Mouse (Mus musculus) MEL (cell line): Measurements from ENCODE around the gene Rdh16f2. TPM values are rescaled to one million over a fixed set of nuclear protein-coding genes. Genes with fewer than 3 reads are reported as not detected.

ENCODE experiments used
- DNase-seq: peaks from one replicate; pipeline ENCODE4 v3.0.0; 2011; ENCODE audit warnings: low read depth, low spot score
- H3K27ac ChIP-seq: 2 replicates; pipeline ENCODE4 v1.5.1; 2012; ENCODE audit warnings: low read depth, mild to moderate bottlenecking, control low read depth, low read length, moderate library complexity; ENCODE audit not compliant: control insufficient read depth
- H3K27me3 ChIP-seq, 2 experiments: fragments of 150-350 bp in 1 of 2; sonication (generic) in 1 of 2; 2 replicates each; pipeline ENCODE4 v1.6.1; 2012; ENCODE audit warnings: low read length in 2 of 2, mild to moderate bottlenecking in 2 of 2, improper control_type of control experiment in 1 of 2, moderate library complexity in 1 of 2; ENCODE audit not compliant: insufficient read depth in 2 of 2, control insufficient read depth in 1 of 2
- H3K36me3 ChIP-seq, 2 experiments: 2 replicates each; pipeline ENCODE4 v1.6.1; 2012 to 2014; ENCODE audit warnings: low read length in 2 of 2, improper control_type of control experiment in 1 of 2, inconsistent platforms in 1 of 2, mild to moderate bottlenecking in 1 of 2; ENCODE audit not compliant: insufficient read depth in 2 of 2, control insufficient read depth in 1 of 2
- H3K4me1 ChIP-seq, 2 experiments: fragments of 150-350 bp in 1 of 2; sonication (generic) in 1 of 2; 2 replicates each; pipeline ENCODE4 v1.6.1; 2012; ENCODE audit warnings: low read length in 2 of 2, improper control_type of control experiment in 1 of 2, mild to moderate bottlenecking in 1 of 2; ENCODE audit not compliant: insufficient read depth in 2 of 2, control insufficient read depth in 1 of 2
- H3K4me3 ChIP-seq, 2 experiments: fragments of 150-350 bp in 1 of 2; sonication (generic) in 1 of 2; 2 replicates each; pipeline ENCODE4 v1.5.1; 2012; ENCODE audit warnings: low read depth in 2 of 2, low read length in 2 of 2, mild to moderate bottlenecking in 2 of 2, moderate library complexity in 2 of 2, control low read depth in 1 of 2, improper control_type of control experiment in 1 of 2; ENCODE audit not compliant: control insufficient read depth in 1 of 2, insufficient read depth in 1 of 2
- H3K79me2 ChIP-seq: 2 replicates; pipeline ENCODE4 v1.6.1; 2012; ENCODE audit warnings: mild to moderate bottlenecking, low read length, moderate library complexity; ENCODE audit not compliant: control insufficient read depth, poor library complexity, insufficient read depth
- H3K9ac ChIP-seq: 2 replicates; pipeline ENCODE4 v1.6.1; 2012; ENCODE audit warnings: low read depth, mild to moderate bottlenecking, control low read depth, low read length, moderate library complexity; ENCODE audit not compliant: control insufficient read depth, poor library complexity, severe bottlenecking
- H3K9me3 ChIP-seq: fragments of 150-350 bp; sonication (generic); replicated peaks from 2 replicates; pipeline ENCODE4 v1.6.1; 2012; ENCODE audit warnings: mild to moderate bottlenecking, low read length, improper control_type of control experiment, moderate library complexity; ENCODE audit not compliant: insufficient read depth
- BHLHE40 ChIP-seq: IDR thresholded peaks from 2 replicates; pipeline ENCODE4 v1.6.1; 2012; ENCODE audit warnings: low read depth, mild to moderate bottlenecking, inconsistent platforms, low read length, improper control_type of control experiment, borderline replicate concordance
- CHD1 ChIP-seq: IDR thresholded peaks from 2 replicates; pipeline ENCODE4 v1.6.1; 2012; ENCODE audit warnings: low read depth, mild to moderate bottlenecking, inconsistent platforms, low read length, improper control_type of control experiment
- CHD2 ChIP-seq: IDR thresholded peaks from 2 replicates; pipeline ENCODE4 v1.6.1; 2011; ENCODE audit warnings: low read length, improper control_type of control experiment
- CTCF ChIP-seq, 3 experiments: IDR thresholded peaks in 2 of 3; conservative IDR thresholded peaks in 1 of 3; 2 replicates each; pipeline ENCODE4 v1.5.1; 2011 to 2012; ENCODE audit warnings: low read length in 3 of 3, low read depth in 2 of 3, mild to moderate bottlenecking in 2 of 3, improper control_type of control experiment in 1 of 3, inconsistent platforms in 1 of 3, mixed read lengths in 1 of 3, moderate library complexity in 1 of 3; ENCODE audit not compliant: control insufficient read depth in 1 of 3, insufficient read depth in 1 of 3, poor library complexity in 1 of 3, severe bottlenecking in 1 of 3
- E2F4 ChIP-seq: IDR thresholded peaks from 2 replicates; pipeline ENCODE4 v1.6.1; 2011; ENCODE audit warnings: low read depth, low read length, improper control_type of control experiment, borderline replicate concordance
- ELF1 ChIP-seq: IDR thresholded peaks from 2 replicates; pipeline ENCODE4 v1.6.1; 2014; ENCODE audit warnings: low read depth, mild to moderate bottlenecking, inconsistent platforms, low read length, improper control_type of control experiment, moderate library complexity
- EP300 ChIP-seq, 2 experiments: IDR thresholded peaks; 2 replicates each; pipeline ENCODE4 v1.6.1; 2011; ENCODE audit warnings: improper control_type of control experiment in 2 of 2, low read length in 2 of 2, low read depth in 1 of 2, mild to moderate bottlenecking in 1 of 2
- ETS1 ChIP-seq: IDR thresholded peaks from 2 replicates; pipeline ENCODE4 v1.6.1; 2012; ENCODE audit warnings: low read depth, mild to moderate bottlenecking, inconsistent platforms, low read length, improper control_type of control experiment, moderate library complexity
- GABPA ChIP-seq: IDR thresholded peaks from 2 replicates; pipeline ENCODE4 v1.6.1; 2012; ENCODE audit warnings: low read depth, mild to moderate bottlenecking, inconsistent platforms, low read length, improper control_type of control experiment, moderate library complexity
- GATA1 ChIP-seq: IDR thresholded peaks from 2 replicates; pipeline ENCODE4 v1.6.1; 2011; ENCODE audit warnings: low read depth, low read length, improper control_type of control experiment
- HCFC1 ChIP-seq: IDR thresholded peaks from 2 replicates; pipeline ENCODE4 v1.6.1; 2012; ENCODE audit warnings: low read depth, mild to moderate bottlenecking, inconsistent platforms, low read length, improper control_type of control experiment, moderate library complexity
- JUND ChIP-seq: IDR thresholded peaks from 2 replicates; pipeline ENCODE4 v1.6.1; 2011; ENCODE audit warnings: low read depth, mild to moderate bottlenecking, improper control_type of control experiment, low read length
- MAFK ChIP-seq: IDR thresholded peaks from 2 replicates; pipeline ENCODE4 v1.6.1; 2011; ENCODE audit warnings: low read depth, mild to moderate bottlenecking, low read length, improper control_type of control experiment, borderline replicate concordance
- MEF2A ChIP-seq: IDR thresholded peaks from 2 replicates; pipeline ENCODE4 v1.6.1; 2014; ENCODE audit warnings: low read depth, mild to moderate bottlenecking, inconsistent platforms, low read length, improper control_type of control experiment; ENCODE audit not compliant: poor library complexity, insufficient replicate concordance, severe bottlenecking; ENCODE audit errors: extremely low read depth
- MXI1 ChIP-seq: IDR thresholded peaks from 2 replicates; pipeline ENCODE4 v1.6.1; 2011; ENCODE audit warnings: mild to moderate bottlenecking, low read depth, low read length, improper control_type of control experiment
- MYB ChIP-seq: IDR thresholded peaks from 2 replicates; pipeline ENCODE4 v1.6.1; 2011; ENCODE audit warnings: mild to moderate bottlenecking, low read depth, low read length, improper control_type of control experiment
- MYC ChIP-seq: IDR thresholded peaks from 2 replicates; pipeline ENCODE4 v1.6.1; 2011; ENCODE audit warnings: low read depth, mild to moderate bottlenecking, low read length, improper control_type of control experiment, moderate library complexity
- NELFE ChIP-seq: IDR thresholded peaks from 2 replicates; pipeline ENCODE4 v1.6.1; 2011; ENCODE audit warnings: low read depth, low read length, improper control_type of control experiment
- NRF1 ChIP-seq: IDR thresholded peaks from 2 replicates; pipeline ENCODE4 v1.6.1; 2014; ENCODE audit warnings: low read depth, mild to moderate bottlenecking, inconsistent platforms, low read length, improper control_type of control experiment, moderate library complexity; ENCODE audit not compliant: poor library complexity, insufficient read depth, severe bottlenecking
- POLR2A ChIP-seq, 2 experiments: IDR thresholded peaks; 2 replicates each; pipeline ENCODE4 v1.6.1; 2011 to 2012; ENCODE audit warnings: low read length in 2 of 2, mild to moderate bottlenecking in 2 of 2, control low read depth in 1 of 2, improper control_type of control experiment in 1 of 2, low read depth in 1 of 2, moderate library complexity in 1 of 2; ENCODE audit not compliant: control insufficient read depth in 1 of 2, insufficient read depth in 1 of 2, poor library complexity in 1 of 2
- POLR2AphosphoS5 ChIP-seq: IDR thresholded peaks from 2 replicates; pipeline ENCODE4 v1.6.1; 2012; ENCODE audit warnings: low read depth, borderline replicate concordance, mild to moderate bottlenecking, inconsistent platforms, low read length, moderate library complexity, mixed read lengths
- RAD21 ChIP-seq: IDR thresholded peaks from 2 replicates; pipeline ENCODE4 v1.6.1; 2011; ENCODE audit warnings: mild to moderate bottlenecking, low read depth, low read length, improper control_type of control experiment
- RCOR1 ChIP-seq: IDR thresholded peaks from 2 replicates; pipeline ENCODE4 v1.6.1; 2012; ENCODE audit warnings: low read depth, mild to moderate bottlenecking, inconsistent platforms, low read length, improper control_type of control experiment
- SIN3A ChIP-seq: IDR thresholded peaks from 2 replicates; pipeline ENCODE4 v1.6.1; 2012; ENCODE audit warnings: low read length, improper control_type of control experiment, inconsistent platforms
- SMC3 ChIP-seq: IDR thresholded peaks from 2 replicates; pipeline ENCODE4 v1.6.1; 2011; ENCODE audit warnings: low read depth, low read length, improper control_type of control experiment
- TAL1 ChIP-seq: IDR thresholded peaks from 2 replicates; pipeline ENCODE4 v1.6.1; 2012; ENCODE audit warnings: mild to moderate bottlenecking, inconsistent platforms, low read length, moderate library complexity, mixed read lengths
- TBP ChIP-seq: IDR thresholded peaks from 2 replicates; pipeline ENCODE4 v1.8.0; 2011; ENCODE audit warnings: low read depth, low read length, improper control_type of control experiment
- UBTF ChIP-seq: IDR thresholded peaks from 2 replicates; pipeline ENCODE4 v1.6.1; 2012; ENCODE audit warnings: low read depth, mild to moderate bottlenecking, inconsistent platforms, low read length, improper control_type of control experiment, moderate library complexity, borderline replicate concordance; ENCODE audit not compliant: insufficient read depth
- ZC3H11A ChIP-seq: IDR thresholded peaks from 2 replicates; pipeline ENCODE4 v1.6.1; 2012; ENCODE audit warnings: low read depth, mild to moderate bottlenecking, inconsistent platforms, low read length, improper control_type of control experiment
- ZKSCAN1 ChIP-seq: IDR thresholded peaks from 2 replicates; pipeline ENCODE4 v1.6.1; 2012; ENCODE audit warnings: low read depth, mild to moderate bottlenecking, inconsistent platforms, low read length, improper control_type of control experiment, moderate library complexity
- ZMIZ1 ChIP-seq: IDR thresholded peaks from 2 replicates; pipeline ENCODE4 v1.6.1; 2012; ENCODE audit warnings: low read depth, mild to moderate bottlenecking, inconsistent platforms, low read length, improper control_type of control experiment, moderate library complexity
- ZNF384 ChIP-seq: IDR thresholded peaks from 2 replicates; pipeline ENCODE4 v1.6.1; 2012; ENCODE audit warnings: low read depth, mild to moderate bottlenecking, inconsistent platforms, low read length, improper control_type of control experiment
- polyA plus RNA-seq, 2 experiments: library from polyadenylated mRNA; stranded (reverse) in 1 of 2; unstranded in 1 of 2; fragments of >175 nt in 1 of 2; fragments of >200 nt in 1 of 2; gene quantifications; 2 replicates each; pipeline versions ENCODE4 v1.2.1 to v1.2.4; 2012; ENCODE audit warnings: low replicate concordance in 2 of 2, low read depth in 1 of 2; ENCODE audit not compliant: insufficient read length in 2 of 2, insufficient read depth in 1 of 2, missing spikeins in 1 of 2
- total RNA-seq: library from RNA; depleted of rRNA; stranded (reverse); fragments of 300-350 nt; gene quantifications from 2 replicates; pipeline ENCODE4 v1.2.3, GENCODE M21; 2012

The Rdh16f2 gene
- total and polyA plus RNA-seq, 3 experiments = 0.07 TPM; not detected in 2

- no peak for DNase-seq
- H3K9me3 ChIP-seq = no peaks in the 10 kb centered on the region
- no peak for TF ChIP-seq EP300 (IDR thresholded peaks at IDR 0.05; ENCODE audit: low read depth in 1 of 2, low read length in 2 of 2)
- no peak for TF ChIP-seq ETS1
- no peak for TF ChIP-seq GATA1
- TF ChIP-seq ZNF384 = no peak
These were observed 1.3 kb upstream of the Rdh16f2 start for GRCm38 (mm10) chr10:127864931-127865330.

GRCm38 (mm10) chr10:127872484-127872883, 6.2 kb downstream of the Rdh16f2 start:
- Histone ChIP-seq H3K4me1 (no peaks in the 10 kb centered on the region), H3K9me3 (no peaks in the 10 kb centered on the region), H3K27ac (no peak overlapping the region), H3K27me3 (no peaks in the 10 kb centered on the region), H3K9ac (no peak overlapping the region), H3K36me3 (no peaks in the 10 kb centered on the region), H3K4me3 (no peak overlapping the region), H3K79me2 (no peaks in the 10 kb centered on the region)
- DNase-seq = peak; percentile 52
- TF ChIP-seq BHLHE40 (no peak), ZKSCAN1 (no peak), ELF1 (no peak), MYB (no peak), ZC3H11A (0 out of 2 replicates have a peak, but pooled peaks have one; percentile 8), POLR2A (IDR thresholded peaks at IDR 0.05; ENCODE audit: control insufficient read depth in 1 of 2, insufficient read depth in 1 of 2, low read depth in 1 of 2, low read length in 2 of 2, poor library complexity in 1 of 2) (no peak), MYC (0 out of 2 replicates have a peak, but pooled peaks have one; percentile 48), RCOR1 (no peak), E2F4 (no peak), HCFC1 (no peak), SIN3A (no peak), UBTF (no peak), CTCF (IDR thresholded peaks at IDR 0.05 in 2 of 3, conservative IDR thresholded peaks at IDR 0.05 in 1 of 3; ENCODE audit: control insufficient read depth in 1 of 3, insufficient read depth in 1 of 3, low read depth in 2 of 3, low read length in 3 of 3, poor library complexity in 1 of 3, severe bottlenecking in 1 of 3) (peak; percentile 38 to 62 (median 42); a peak in 5 of 6 replicates), GABPA (no peak), NRF1 (no peak), MXI1 (no peak), ZNF384 (no peak), NELFE (no peak), ZMIZ1 (no peak), TBP (no peak), GATA1 (no peak), RAD21 (peak; percentile 32), JUND (no peak), CHD2 (no peak), ETS1 (no peak), MEF2A (no peak), EP300 (IDR thresholded peaks at IDR 0.05; ENCODE audit: low read depth in 1 of 2, low read length in 2 of 2) (no peak), POLR2AphosphoS5 (no peak), MAFK (no peak), CHD1 (no peak), SMC3 (peak; percentile 64), TAL1 (no peak)

More at GRCm38 (mm10) chr10:127864931-127865330, 1.3 kb upstream of the Rdh16f2 start:
- H3K4me3 ChIP-seq = no peak overlapping the region
- no peak overlapping the region for H3K9ac ChIP-seq
- H3K27me3 ChIP-seq = peaks cover 3 to 11% of the 10 kb centered on the region in 2 experiments; a peak in 3 of 4 replicates
- H3K36me3 ChIP-seq = no peaks in the 10 kb centered on the region
- H3K27ac ChIP-seq = no peak overlapping the region
- no peaks in the 10 kb centered on the region for H3K79me2 ChIP-seq
- H3K4me1 ChIP-seq = no peaks in the 10 kb centered on the region
